Mouse (Mus musculus) heart, embryonic 14.5 days (tissue): Measurements from ENCODE around the gene Fam166b. TPM values are rescaled to one million over a fixed set of nuclear protein-coding genes. Genes with fewer than 3 reads are reported as not detected.
A peak's percentile ranks its signal among the peaks of the same experiment; 100 is the strongest.

Experiments used
- ATAC-seq: fragments of 200-750 bp; cut with Nextera tagmentation; 2 replicates; pipeline ENCODE4 v1.8.0; 2017; ENCODE audit warnings: low read depth, moderate TSS enrichment; ENCODE audit not compliant: insufficient number of reproducible peaks, insufficient read depth, low FRiP score
- H3K27ac ChIP-seq, 2 experiments: fragments of 200-500 bp in 1 of 2; fragments of 300-500 bp in 1 of 2; sonication (generic) in 1 of 2; replicated peaks in 1 of 2; 2 replicates each; pipeline ENCODE4 v1.5.1; 2012 to 2014; ENCODE audit warnings: low read depth in 2 of 2, low read length in 2 of 2, control low read depth in 1 of 2, mild to moderate bottlenecking in 1 of 2, mixed read lengths in 1 of 2; ENCODE audit not compliant: control insufficient read depth in 1 of 2, insufficient read depth in 1 of 2
- H3K27me3 ChIP-seq: fragments of 300-500 bp; sonication (generic); 2 replicates; pipeline ENCODE4 v1.6.1; 2014; ENCODE audit warnings: mild to moderate bottlenecking, low read length, control low read depth; ENCODE audit not compliant: control insufficient read depth, insufficient read depth
- H3K36me3 ChIP-seq: fragments of 300-500 bp; sonication (generic); 2 replicates; pipeline ENCODE4 v1.6.1; 2014; ENCODE audit warnings: mild to moderate bottlenecking, control low read depth, low read length, mixed read lengths; ENCODE audit not compliant: control insufficient read depth, insufficient read depth
- H3K4me1 ChIP-seq, 2 experiments: fragments of 200-500 bp in 1 of 2; fragments of 300-500 bp in 1 of 2; sonication (generic) in 1 of 2; 2 replicates each; pipeline ENCODE4 v1.6.1; 2012 to 2014; ENCODE audit warnings: low read length in 2 of 2, control low read depth in 1 of 2, mixed read lengths in 1 of 2; ENCODE audit not compliant: control insufficient read depth in 2 of 2, insufficient read depth in 2 of 2
- H3K4me2 ChIP-seq: fragments of 300-500 bp; sonication (generic); 2 replicates; pipeline ENCODE4 v1.6.1; 2014; ENCODE audit warnings: mild to moderate bottlenecking, low read length
- H3K4me3 ChIP-seq, 2 experiments: fragments of 200-500 bp in 1 of 2; fragments of 300-500 bp in 1 of 2; sonication (generic) in 1 of 2; 2 replicates each; pipeline ENCODE4 v1.5.1; 2012 to 2014; ENCODE audit warnings: low read length in 2 of 2, mild to moderate bottlenecking in 2 of 2, control low read depth in 1 of 2, low read depth in 1 of 2, moderate library complexity in 1 of 2; ENCODE audit not compliant: control insufficient read depth in 1 of 2, insufficient read depth in 1 of 2
- H3K9ac ChIP-seq: fragments of 300-500 bp; sonication (generic); 2 replicates; pipeline ENCODE4 v1.6.1; 2014; ENCODE audit warnings: mild to moderate bottlenecking, low read length
- H3K9me3 ChIP-seq: fragments of 300-500 bp; sonication (generic); 2 replicates; pipeline ENCODE4 v1.6.1; 2016; ENCODE audit warnings: low read length, control low read depth; ENCODE audit not compliant: control insufficient read depth
- WGBS: fragments of 180-500 bp; shearing (Covaris S2); extraction: QIAGEN DNeasy Blood & Tissue Kit; methylation state at CpG from one replicate; pipeline ENCODE4 v1.1.7; 2014; 5-methylcytosine and 5-hydroxymethylcytosine counted together
- polyA plus RNA-seq: library from polyadenylated mRNA; unstranded; fragments of >200 nt; fragmentation: Nextera tagmentation; extraction: Ambion mirVana; gene quantifications from 2 replicates; pipeline ENCODE4 v1.2.1, GENCODE M21; 2014

Fam166b gene
- polyA plus RNA-seq, 1 experiment from 2014 or later: not detected

GRCm38 (mm10) chr4:43401486-43401885, 27.4 kb downstream of the Fam166b start:
- no peaks in the 10 kb centered on the region for H3K9me3 ChIP-seq
- peaks cover 47 to 57% of the 10 kb centered on the region in 2 experiments for H3K4me1 ChIP-seq
- no peak overlapping the region for H3K4me2 ChIP-seq
- H3K9ac ChIP-seq: 0 out of 2 replicates have a peak overlapping the region, but pooled peaks have one; percentile 35
- 87% methylated on average over 10 of the region's 10 CpGs for WGBS
- H3K36me3 ChIP-seq: no peaks in the 10 kb centered on the region
- H3K4me3 ChIP-seq: no peak overlapping the region
- peak overlapping the region; percentile 20 to 97; a peak in 3 of 4 replicates for H3K27ac ChIP-seq
- no peaks in the 10 kb centered on the region for H3K27me3 ChIP-seq
- no peak for ATAC-seq

DNA sequence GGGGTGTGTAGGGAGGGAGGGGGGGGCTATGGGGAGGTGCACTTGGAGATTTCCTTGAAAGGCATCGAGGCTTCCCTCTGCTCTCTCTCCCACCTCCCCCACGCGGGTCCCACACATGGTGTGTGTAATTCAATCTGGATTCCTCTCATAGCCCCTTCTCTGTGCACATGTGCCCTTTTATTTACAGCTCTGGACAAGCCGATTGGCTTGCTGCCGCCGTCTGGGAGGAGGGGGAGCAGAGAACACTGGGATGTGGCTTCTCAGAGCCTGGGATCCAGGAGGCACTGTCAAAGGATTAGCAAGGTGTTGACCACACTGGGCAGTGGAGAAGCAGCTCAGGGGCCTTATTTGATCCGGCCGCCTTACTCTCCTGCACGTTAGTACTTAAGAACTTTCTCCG, 28.0 kb downstream of the Fam166b start:
- H3K4me2 ChIP-seq: no peak overlapping the region
- no peak for ATAC-seq
- H3K4me1 ChIP-seq: peaks cover 46 to 57% of the 10 kb centered on the region in 2 experiments
- H3K36me3 ChIP-seq: no peaks in the 10 kb centered on the region
- no peaks in the 10 kb centered on the region for H3K27me3 ChIP-seq
- 30% methylated on average over 10 of the region's 10 CpGs for WGBS
- peak overlapping the region; percentile 20 to 97; a peak in 3 of 4 replicates for H3K27ac ChIP-seq
- H3K9me3 ChIP-seq: no peaks in the 10 kb centered on the region
- no peak overlapping the region for H3K4me3 ChIP-seq
- 0 out of 2 replicates have a peak overlapping the region, but pooled peaks have one; percentile 35 for H3K9ac ChIP-seq

DNA sequence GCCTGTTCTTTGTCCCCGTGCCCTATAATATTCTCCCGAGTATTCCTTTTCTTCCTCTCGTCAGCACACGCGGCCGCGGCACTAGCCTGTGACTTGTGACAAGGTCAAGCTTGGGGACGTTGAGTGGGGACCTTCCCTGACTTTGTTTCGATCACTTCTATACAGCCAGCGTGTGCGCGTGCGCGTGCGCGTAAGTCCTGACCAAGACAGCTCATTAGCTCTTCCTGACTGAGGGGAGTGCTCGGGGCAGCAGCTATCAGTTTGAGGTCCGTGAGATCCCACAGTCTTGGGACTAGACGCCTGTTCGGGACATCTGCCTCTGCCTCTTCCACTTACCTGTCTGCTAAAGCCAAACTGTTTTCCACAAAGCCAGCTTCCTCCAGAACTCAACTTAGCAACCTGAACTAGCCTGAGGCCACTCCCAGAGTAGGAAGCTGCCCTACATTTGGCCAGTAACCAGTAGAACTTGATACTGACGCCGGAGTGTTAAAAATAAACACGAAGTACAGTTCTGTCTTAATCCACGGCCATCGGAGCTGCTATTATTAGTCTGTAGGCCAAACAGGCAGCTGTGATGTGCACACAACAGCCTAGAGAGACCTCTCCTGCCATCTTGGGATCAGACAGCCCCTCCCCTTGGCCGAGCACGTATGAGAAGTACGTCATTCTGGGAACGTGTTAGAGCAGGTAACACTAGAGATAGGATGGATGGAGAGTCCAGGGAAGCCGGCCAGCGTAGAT, 29.4 kb downstream of the Fam166b start:
- Histone ChIP-seq H3K9ac (peak overlapping the region; percentile 74), H3K4me1 (peaks cover 42 to 59% of the 10 kb centered on the region in 2 experiments), H3K27ac (peak overlapping the region; percentile 85 to 97), H3K4me2 (peak overlapping the region; percentile 72), H3K27me3 (no peaks in the 10 kb centered on the region), H3K36me3 (no peaks in the 10 kb centered on the region), H3K4me3 (peak overlapping the region; percentile 24 to 31), H3K9me3 (no peaks in the 10 kb centered on the region)
- WGBS: 28% methylated on average over 31 of the region's 31 CpGs
- ATAC-seq: peak; percentile 69

GRCm38 (mm10) chr4:43398829-43399331, 30.1 kb downstream of the Fam166b start:
- 10% methylated on average over 17 of the region's 17 CpGs for WGBS
- Histone ChIP-seq H3K27ac (peak overlapping the region; percentile 85 to 97), H3K9me3 (no peaks in the 10 kb centered on the region), H3K4me2 (peak overlapping the region; percentile 72), H3K4me1 (peaks cover 47 to 65% of the 10 kb centered on the region in 2 experiments), H3K4me3 (peak overlapping the region; percentile 24 to 31), H3K27me3 (no peaks in the 10 kb centered on the region), H3K36me3 (no peaks in the 10 kb centered on the region), H3K9ac (peak overlapping the region; percentile 74)
- ATAC-seq: peak; percentile 53

- Histone ChIP-seq H3K4me1 (peaks cover 47 to 67% of the 10 kb centered on the region in 2 experiments), H3K4me2 (no peak overlapping the region), H3K36me3 (no peaks in the 10 kb centered on the region), H3K27ac (peak overlapping the region; percentile 46 to 97), H3K4me3 (no peak overlapping the region), H3K27me3 (no peaks in the 10 kb centered on the region), H3K9me3 (no peaks in the 10 kb centered on the region), H3K9ac (peak overlapping the region; percentile 74)
- 80% methylated on average over 4 of the region's 4 CpGs for WGBS
- ATAC-seq: no peak
These were observed 30.9 kb downstream of the Fam166b start for GRCm38 (mm10) chr4:43398014-43398413.

DNA sequence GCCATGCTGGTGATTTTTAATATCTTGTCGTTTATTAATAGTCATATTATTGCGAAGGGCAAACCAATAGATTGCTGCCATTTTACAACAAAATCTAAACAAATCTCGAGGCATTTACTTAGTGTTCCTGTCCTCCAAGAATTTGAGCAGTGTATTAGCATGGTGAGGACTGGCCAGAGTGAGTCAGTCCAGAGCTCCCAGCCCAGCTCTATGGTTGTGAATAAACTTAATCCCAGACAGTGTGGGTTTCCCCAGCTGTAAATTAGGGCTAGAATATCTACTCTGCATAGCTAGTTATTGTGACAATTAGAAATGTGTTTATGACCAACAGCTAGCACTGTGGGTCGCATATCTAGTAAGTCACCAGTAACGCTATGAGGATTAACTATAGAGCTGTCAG, 32.6 kb downstream of the Fam166b start:
- no peak overlapping the region for H3K9ac ChIP-seq
- no peak for ATAC-seq
- no peaks in the 10 kb centered on the region for H3K27me3 ChIP-seq
- WGBS: 90% methylated on average over 5 of the region's 5 CpGs
- no peaks in the 10 kb centered on the region for H3K36me3 ChIP-seq
- no peak overlapping the region for H3K4me2 ChIP-seq
- no peak overlapping the region for H3K4me3 ChIP-seq
- no peak overlapping the region for H3K27ac ChIP-seq
- no peaks in the 10 kb centered on the region for H3K9me3 ChIP-seq
- H3K4me1 ChIP-seq: peaks cover 39 to 54% of the 10 kb centered on the region in 2 experiments

DNA sequence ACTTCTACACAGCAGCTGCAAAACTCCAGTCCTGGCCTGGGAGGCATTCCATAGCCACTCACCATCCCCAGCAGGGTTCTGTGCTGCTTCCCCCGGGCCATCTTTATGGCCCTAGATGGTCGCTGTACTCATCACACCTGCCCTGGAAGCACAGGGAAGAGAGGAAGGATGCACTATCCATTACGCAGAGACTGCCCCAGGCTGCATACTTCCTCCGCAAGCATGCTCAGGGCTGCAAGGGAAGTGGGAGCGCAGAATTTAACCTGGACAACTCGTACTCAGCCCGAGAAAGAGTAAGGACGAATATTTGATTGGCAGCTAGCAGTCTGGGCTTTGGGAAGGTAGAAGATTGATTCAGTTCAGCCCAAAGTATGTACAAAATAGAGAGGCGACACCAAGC, 33.1 kb downstream of the Fam166b start:
- ATAC-seq: no peak
- Histone ChIP-seq H3K36me3 (no peaks in the 10 kb centered on the region), H3K27me3 (no peaks in the 10 kb centered on the region), H3K4me1 (peaks cover 34 to 49% of the 10 kb centered on the region in 2 experiments), H3K27ac (no peak overlapping the region), H3K9me3 (no peaks in the 10 kb centered on the region), H3K4me3 (no peak overlapping the region), H3K9ac (no peak overlapping the region), H3K4me2 (no peak overlapping the region)
- 79% methylated on average over 9 of the region's 9 CpGs for WGBS
